8 mouse cellular contexts compared by ENCODE assay signal in genomic region chr1:56972251-56972949, GRCm38 (mm10). TPM values are rescaled to one million over a fixed set of nuclear protein-coding genes. Genes with fewer than 3 reads are reported as not detected.
DNase-seq lines count a peak whose midpoint lies in the region; ATAC-seq and TF ChIP-seq lines count a peak whose summit lies in the region.

No protein-coding gene starts in this region.

- peaks cover 20% of the 10 kb centered on the region for H3K36me3 ChIP-seq in C2C12 (ENCODE audit: control insufficient read depth, insufficient read depth)
- H3K36me3 ChIP-seq in heart, embryonic 10.5 days = no peaks in the 10 kb centered on the region
- no peaks in the 10 kb centered on the region for H3K36me3 ChIP-seq in kidney, embryonic 15.5 days
- H3K36me3 ChIP-seq in lung, embryonic 16.5 days (ENCODE audit: control insufficient read depth, insufficient read depth, low read length) = no peaks in the 10 kb centered on the region

- H3K79me3 ChIP-seq in C2C12 (ENCODE audit: low read depth) = peaks cover 30% of the 10 kb centered on the region

- peak; percentile 49 for ATAC-seq in Patski
- peak; percentile 64 for ATAC-seq in kidney, embryonic 15.5 days (replicated peaks; ENCODE audit: low FRiP score)
- peak; percentile 66 for ATAC-seq in lung, embryonic 16.5 days (ENCODE audit: low read depth)
- no peak for ATAC-seq in erythroid progenitor cell, adult 5-6 weeks (replicated peaks; ENCODE audit: low FRiP score, poor library complexity, severe bottlenecking)

- peak overlapping the region; percentile 61 for H3K4me3 ChIP-seq in C2C12 (ENCODE audit: insufficient read depth, poor library complexity, severe bottlenecking)
- peak overlapping the region; percentile 84 for H3K4me3 ChIP-seq in heart, embryonic 10.5 days
- H3K4me3 ChIP-seq in kidney, embryonic 15.5 days (replicated peaks) = peak overlapping the region; percentile 70
- peak overlapping the region; percentile 80 for H3K4me3 ChIP-seq in lung, embryonic 16.5 days (ENCODE audit: low read length)

- peak overlapping the region; percentile 88 for H3K27ac ChIP-seq in heart, embryonic 10.5 days
- peak overlapping the region; percentile 81 for H3K27ac ChIP-seq in kidney, embryonic 15.5 days
- H3K27ac ChIP-seq in lung, embryonic 16.5 days (ENCODE audit: low read length) = peak overlapping the region; percentile 74

- under 1% methylated on average over 75 of the region's 83 CpGs for WGBS in heart, embryonic 10.5 days
- WGBS in kidney, embryonic 15.5 days = under 1% methylated on average over 81 of the region's 83 CpGs
- under 1% methylated on average over 66 of the region's 83 CpGs for WGBS in lung, embryonic 16.5 days

- H3K4me1 ChIP-seq in heart, embryonic 10.5 days = peaks cover 47% of the 10 kb centered on the region
- peaks cover 45% of the 10 kb centered on the region for H3K4me1 ChIP-seq in kidney, embryonic 15.5 days
- H3K4me1 ChIP-seq in lung, embryonic 16.5 days (replicated peaks; ENCODE audit: control insufficient read depth, insufficient read depth, low read length) = peaks cover 28% of the 10 kb centered on the region

- peak overlapping the region; percentile 95 for H3K4me2 ChIP-seq in kidney, embryonic 15.5 days
- H3K4me2 ChIP-seq in lung, embryonic 16.5 days (ENCODE audit: low read depth, low read length) = peak overlapping the region; percentile 99

- H3K9ac ChIP-seq in kidney, embryonic 15.5 days = peak overlapping the region; percentile 66
- H3K9ac ChIP-seq in lung, embryonic 16.5 days (ENCODE audit: low read length) = peak overlapping the region; percentile 81

- peaks cover 42% of the 10 kb centered on the region for H3K79me2 ChIP-seq in C2C12 (ENCODE audit: control insufficient read depth, insufficient read depth)

- H3K27me3 ChIP-seq in C2C12 (ENCODE audit: control insufficient read depth, insufficient read depth, insufficient read length) (no peaks in the 10 kb centered on the region), Patski (no peaks in the 10 kb centered on the region)
- H3K27me3 ChIP-seq in heart, embryonic 10.5 days (ENCODE audit: insufficient read depth, poor library complexity, severe bottlenecking) = peaks cover 71% of the 10 kb centered on the region
- peaks cover 65% of the 10 kb centered on the region for H3K27me3 ChIP-seq in kidney, embryonic 15.5 days
- peaks cover 55% of the 10 kb centered on the region for H3K27me3 ChIP-seq in lung, embryonic 16.5 days (ENCODE audit: control insufficient read depth, insufficient read depth, low read depth, low read length)

- in situ Hi-C loops in Patski (cut with MboI; ENCODE audit: low pct_unique_long_range_greater_than_20kb) = loop anchor here (25.0 kb wide), 1 partner anchor 1735 kb away; the partner anchor contains the start of genes Mars2 and Rftn2

- H3ac ChIP-seq in C2C12 (ENCODE audit: control insufficient read depth, insufficient read length, low read depth) = peak overlapping the region; percentile 96

- POLR2A ChIA-PET in Patski (lab: Charles Lee) = interaction anchor here (0.6 to 0.7 kb wide), 2 partner anchors 409 to 1088 kb away, joined by 3 read pairs; no protein-coding TSS in a partner anchor

- CTCF ChIA-PET in Patski (lab: Charles Lee) = no interaction called here

- H3K9me3 ChIP-seq in heart, embryonic 10.5 days = no peaks in the 10 kb centered on the region
- H3K9me3 ChIP-seq in kidney, embryonic 15.5 days (replicated peaks) = no peaks in the 10 kb centered on the region
- H3K9me3 ChIP-seq in lung, embryonic 16.5 days (ENCODE audit: control insufficient read depth, low read length) = no peaks in the 10 kb centered on the region

- TF ChIP-seq CTCF in C2C12 (IDR thresholded peaks at IDR 0.05; ENCODE audit: control insufficient read depth, insufficient read depth, insufficient read length) (no peak), Patski (IDR thresholded peaks at IDR 0.05) (no peak)

- no peak for DNase-seq in Patski (ENCODE audit: low read depth, low spot score)
- peak; percentile 81 for DNase-seq in embryo, embryonic 11 days
- DNase-seq in heart, embryonic 10.5 days (ENCODE audit: low spot score) = peak; percentile 76
- peak; percentile 21 for DNase-seq in skeletal muscle tissue, adult 2 months (ENCODE audit: low read depth, low spot score)

TF ChIP-seq in C2C12, 6 proteins besides CTCF, POLR2A, EP300 and RAD21:
- TF ChIP-seq CEBPB (IDR thresholded peaks at IDR 0.05; ENCODE audit: low read depth) (no peak), MYOD1 (IDR thresholded peaks at IDR 0.05; ENCODE audit: control insufficient read depth, insufficient read length, low read depth) (no peak)
TF ChIP-seq in C2C12: peak in this region for 0.

RNA-seq across cellular contexts. Expression of gene Satb2, which starts 6.0 kb away (rescaled TPM):
- polyA plus RNA-seq in C2C12 (2012; fragmentation: generic; extraction: Trizol) = 2.7 TPM
- 5.1 TPM for polyA plus RNA-seq in Patski (2021)
- 0.32 and 1.7 TPM in 2 replicates for polyA plus RNA-seq in heart, embryonic 10.5 days (2016; fragmentation: Nextera tagmentation; extraction: Ambion mirVana)
- polyA plus RNA-seq in kidney, embryonic 15.5 days (2015; fragmentation: Nextera tagmentation; extraction: Ambion mirVana) = 1.7 and 3.7 TPM in 2 replicates
- polyA plus RNA-seq in lung, embryonic 16.5 days (2015; fragmentation: Nextera tagmentation; extraction: Ambion mirVana) = 0.31 and 0.54 TPM in 2 replicates
- total RNA-seq in erythroid progenitor cell, adult 5-6 weeks (2015; ENCODE audit: low replicate concordance) = not detected in 2 replicates
- total RNA-seq in erythroid progenitor cell, adult 5-6 weeks (2017; ENCODE audit: low replicate concordance) = 0.08 TPM in 1 of 2 replicates, not detected in the other
